Mouse (Mus musculus): ENCODE data around the gene Slc12a7. TPM values are rescaled to one million over a fixed set of nuclear protein-coding genes. Genes with fewer than 3 reads are reported as not detected.

The Slc12a7 gene
- total RNA-seq, 2 experiments from 2014 or later = 6.0 to 7.3 TPM

- no peak for DNase-seq (ENCODE audit: extremely low spot score in 1 of 2, low spot score in 2 of 2)
- intact Hi-C loops (cut with DNase I) = no loop called here
Observed at GRCm38 (mm10) chr13:73751284-73751683, 18.4 kb downstream of the Slc12a7 start.

GRCm38 (mm10) chr13:73755809-73756208 is 22.9 kb downstream of the Slc12a7 start:
- no peak for DNase-seq (ENCODE audit: extremely low spot score in 1 of 2, low spot score in 2 of 2)
- intact Hi-C loops (cut with DNase I) = no loop called here

GRCm38 (mm10) chr13:73756916-73757315 is 24.0 kb downstream of the Slc12a7 start:
- intact Hi-C loops (cut with DNase I) = no loop called here
- DNase-seq (ENCODE audit: extremely low spot score in 1 of 2, low spot score in 2 of 2) = no peak

GRCm38 (mm10) chr13:73757362-73757761 is 24.5 kb downstream of the Slc12a7 start:
- intact Hi-C loops (cut with DNase I) = no loop called here

GRCm38 (mm10) chr13:73759596-73759995 is 26.7 kb downstream of the Slc12a7 start:
- DNase-seq (ENCODE audit: extremely low spot score in 1 of 2, low spot score in 2 of 2) = no peak
- intact Hi-C loops (cut with DNase I) = no loop called here

More at GRCm38 (mm10) chr13:73757362-73757761, 24.5 kb downstream of the Slc12a7 start:
- no peak for DNase-seq (ENCODE audit: extremely low spot score in 1 of 2, low spot score in 2 of 2)

GRCm38 (mm10) chr13:73760126-73760525 is 27.2 kb downstream of the Slc12a7 start:
- intact Hi-C loops (cut with DNase I) = no loop called here

GRCm38 (mm10) chr13:73762938-73763337 is 30.0 kb downstream of the Slc12a7 start:
- no peak for DNase-seq (ENCODE audit: extremely low spot score in 1 of 2, low spot score in 2 of 2)
- intact Hi-C loops (cut with DNase I) = no loop called here

More at GRCm38 (mm10) chr13:73760126-73760525, 27.2 kb downstream of the Slc12a7 start:
- no peak for DNase-seq (ENCODE audit: extremely low spot score in 1 of 2, low spot score in 2 of 2)

GRCm38 (mm10) chr13:73763439-73764255 is 30.8 kb downstream of the Slc12a7 start:
- DNase-seq (ENCODE audit: extremely low spot score in 1 of 2, low spot score in 2 of 2) = peak; percentile 7 to 88
- intact Hi-C loops (cut with DNase I) = no loop called here

- intact Hi-C loops (cut with DNase I) = no loop called here
Observed at GRCm38 (mm10) chr13:73764256-73764775, 31.4 kb downstream of the Slc12a7 start.

GRCm38 (mm10) chr13:73765393-73765792 is 32.5 kb downstream of the Slc12a7 start:
- intact Hi-C loops (cut with DNase I) = no loop called here
- no peak for DNase-seq (ENCODE audit: extremely low spot score in 1 of 2, low spot score in 2 of 2)

More at GRCm38 (mm10) chr13:73764256-73764775, 31.4 kb downstream of the Slc12a7 start:
- DNase-seq (ENCODE audit: extremely low spot score in 1 of 2, low spot score in 2 of 2) = no peak

GRCm38 (mm10) chr13:73767224-73767623 is 34.3 kb downstream of the Slc12a7 start:
- intact Hi-C loops (cut with DNase I) = no loop called here
- DNase-seq (ENCODE audit: extremely low spot score in 1 of 2, low spot score in 2 of 2) = no peak

GRCm38 (mm10) chr13:73767754-73768153 is 34.9 kb downstream of the Slc12a7 start:
- no peak for DNase-seq (ENCODE audit: extremely low spot score in 1 of 2, low spot score in 2 of 2)
- intact Hi-C loops (cut with DNase I) = no loop called here

- intact Hi-C loops (cut with DNase I) = no loop called here
- no peak for DNase-seq (ENCODE audit: extremely low spot score in 1 of 2, low spot score in 2 of 2)
Observed at GRCm38 (mm10) chr13:73768311-73768710, 35.4 kb downstream of the Slc12a7 start.

- DNase-seq (ENCODE audit: extremely low spot score in 1 of 2, low spot score in 2 of 2) = no peak
- intact Hi-C loops (cut with DNase I) = no loop called here
Observed at GRCm38 (mm10) chr13:73769916-73770682, 37.2 kb downstream of the Slc12a7 start.

GRCm38 (mm10) chr13:73771131-73771530 is 38.2 kb downstream of the Slc12a7 start:
- intact Hi-C loops (cut with DNase I) = no loop called here
- no peak for DNase-seq (ENCODE audit: extremely low spot score in 1 of 2, low spot score in 2 of 2)

GRCm38 (mm10) chr13:73772655-73773054 is 39.8 kb downstream of the Slc12a7 start:
- intact Hi-C loops (cut with DNase I) = no loop called here

GRCm38 (mm10) chr13:73773519-73774205 is 40.8 kb downstream of the Slc12a7 start:
- intact Hi-C loops (cut with DNase I) = no loop called here
- peak; percentile 8 to 48 for DNase-seq (ENCODE audit: extremely low spot score in 1 of 2, low spot score in 2 of 2)

More at GRCm38 (mm10) chr13:73772655-73773054, 39.8 kb downstream of the Slc12a7 start:
- peak in 1 of 2 experiments; percentile 49 for DNase-seq (ENCODE audit: extremely low spot score in 1 of 2, low spot score in 2 of 2)

- intact Hi-C loops (cut with DNase I) = no loop called here
- DNase-seq (ENCODE audit: extremely low spot score in 1 of 2, low spot score in 2 of 2) = no peak
Observed at GRCm38 (mm10) chr13:73775786-73776185, 42.9 kb downstream of the Slc12a7 start.

GRCm38 (mm10) chr13:73777578-73777977 is 44.7 kb downstream of the Slc12a7 start:
- DNase-seq (ENCODE audit: extremely low spot score in 1 of 2, low spot score in 2 of 2) = no peak

More at GRCm38 (mm10) chr13:73777578-73777977, 44.7 kb downstream of the Slc12a7 start:
- intact Hi-C loops (cut with DNase I) = no loop called here

All from left cerebral cortex, postnatal 10 days (tissue).